Mouse (Mus musculus): Measurements from ENCODE around the gene Arhgap6. TPM values are rescaled to one million over a fixed set of nuclear protein-coding genes. Genes with fewer than 3 reads are reported as not detected.

Gene Arhgap6
- total RNA-seq, 1 experiment = 1.8 TPM

DNA sequence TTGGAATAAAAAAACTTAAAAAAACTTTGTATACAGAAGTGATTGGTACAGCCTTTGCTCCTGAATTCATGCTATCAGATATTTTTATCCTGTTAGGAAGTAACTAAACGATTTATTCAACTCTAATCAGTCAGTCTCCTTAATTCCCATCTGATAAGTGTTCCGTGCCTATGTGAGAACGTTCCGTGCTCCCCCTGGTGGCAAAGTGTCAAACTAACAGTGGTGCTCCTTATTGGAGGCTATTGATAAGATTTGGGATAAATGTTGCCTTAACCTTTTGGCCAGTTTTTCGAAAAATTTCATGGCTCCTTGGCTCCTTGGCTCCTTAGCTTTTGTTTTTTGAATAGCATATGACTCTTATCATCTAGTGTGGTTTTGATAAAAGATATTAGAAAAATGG is 291.0 kb downstream of the Arhgap6 start:
- in situ Hi-C loops (cut with MboI; ENCODE audit: low sequenced_read_pairs in 2 of 2, unreplicated experiment in 2 of 2) = no loop called here
- no peak overlapping the region for H3K9ac ChIP-seq (ENCODE audit: insufficient read depth, low read depth, low read length, poor library complexity, severe bottlenecking)

DNA sequence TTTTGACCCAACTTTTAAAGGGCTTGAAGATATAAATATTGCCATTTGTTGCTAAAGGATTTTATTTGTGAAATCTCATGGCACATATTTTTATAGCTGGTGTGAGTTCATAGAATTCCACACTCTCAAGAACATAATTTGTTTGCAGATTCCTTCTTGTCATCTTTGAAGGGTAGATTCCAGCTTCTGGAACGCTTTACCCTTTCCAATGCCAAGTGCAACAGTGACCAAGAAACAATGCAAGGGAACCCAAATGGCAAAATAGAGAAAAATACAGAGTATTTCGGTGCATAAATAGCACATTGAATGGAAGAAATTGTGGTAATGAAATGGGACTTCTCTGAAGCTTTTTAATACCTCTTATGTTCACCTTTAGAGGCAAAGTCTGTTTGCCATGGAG is 294.3 kb downstream of the Arhgap6 start:
- Histone ChIP-seq H3K9ac (ENCODE audit: insufficient read depth, low read depth, low read length, poor library complexity, severe bottlenecking) (no peak overlapping the region), H3K4me3 (ENCODE audit: insufficient read depth in 1 of 2, low read depth in 1 of 2, low read length in 2 of 2, poor library complexity in 1 of 2, severe bottlenecking in 1 of 2) (no peak overlapping the region), H3K36me3 (ENCODE audit: control insufficient read depth, insufficient read depth, low read length, poor library complexity, severe bottlenecking) (no peaks in the 10 kb centered on the region), H3K27ac (ENCODE audit: insufficient read depth, low read depth, low read length, poor library complexity, severe bottlenecking) (no peak overlapping the region), H3K9me3 (ENCODE audit: control insufficient read depth, insufficient read depth, low read depth, low read length) (no peaks in the 10 kb centered on the region), H3K4me1 (ENCODE audit: control insufficient read depth in 2 of 2, insufficient read depth in 2 of 2, low read length in 2 of 2, poor library complexity in 1 of 2) (no peaks in the 10 kb centered on the region)
- no peak for DNase-seq (ENCODE audit: low read depth, low spot score)
- TF ChIP-seq CHD2 (IDR thresholded peaks at IDR 0.05; ENCODE audit: low read depth, low read length) (no peak), HCFC1 (IDR thresholded peaks at IDR 0.05; ENCODE audit: borderline replicate concordance, insufficient read depth, low read length) (no peak), MAFK (IDR thresholded peaks at IDR 0.05; ENCODE audit: insufficient read depth, low read depth, low read length) (no peak), ZNF384 (IDR thresholded peaks at IDR 0.05; ENCODE audit: low read depth, low read length) (no peak)
- in situ Hi-C loops (cut with MboI; ENCODE audit: low sequenced_read_pairs in 2 of 2, unreplicated experiment in 2 of 2) = no loop called here

More for the DNA sequence above, 291.0 kb downstream of the Arhgap6 start:
- TF ChIP-seq ZC3H11A (IDR thresholded peaks at IDR 0.05; ENCODE audit: borderline replicate concordance, low read depth, low read length) = peak; percentile 31; the same call in 1 of the 2 replicates
- no peak for TF ChIP-seq ZNF384 (IDR thresholded peaks at IDR 0.05; ENCODE audit: low read depth, low read length)
- no peak for TF ChIP-seq CHD2 (IDR thresholded peaks at IDR 0.05; ENCODE audit: low read depth, low read length)
- no peak for TF ChIP-seq MAFK (IDR thresholded peaks at IDR 0.05; ENCODE audit: insufficient read depth, low read depth, low read length)
- peak; percentile 27 for DNase-seq (ENCODE audit: low read depth, low spot score)
- Histone ChIP-seq H3K27ac (ENCODE audit: insufficient read depth, low read depth, low read length, poor library complexity, severe bottlenecking) (no peak overlapping the region), H3K9me3 (ENCODE audit: control insufficient read depth, insufficient read depth, low read depth, low read length) (no peaks in the 10 kb centered on the region), H3K36me3 (ENCODE audit: control insufficient read depth, insufficient read depth, low read length, poor library complexity, severe bottlenecking) (no peaks in the 10 kb centered on the region), H3K4me1 (ENCODE audit: control insufficient read depth in 2 of 2, insufficient read depth in 2 of 2, low read length in 2 of 2, poor library complexity in 1 of 2) (no peaks in the 10 kb centered on the region), H3K4me3 (ENCODE audit: insufficient read depth in 1 of 2, low read depth in 1 of 2, low read length in 2 of 2, poor library complexity in 1 of 2, severe bottlenecking in 1 of 2) (no peak overlapping the region)

DNA sequence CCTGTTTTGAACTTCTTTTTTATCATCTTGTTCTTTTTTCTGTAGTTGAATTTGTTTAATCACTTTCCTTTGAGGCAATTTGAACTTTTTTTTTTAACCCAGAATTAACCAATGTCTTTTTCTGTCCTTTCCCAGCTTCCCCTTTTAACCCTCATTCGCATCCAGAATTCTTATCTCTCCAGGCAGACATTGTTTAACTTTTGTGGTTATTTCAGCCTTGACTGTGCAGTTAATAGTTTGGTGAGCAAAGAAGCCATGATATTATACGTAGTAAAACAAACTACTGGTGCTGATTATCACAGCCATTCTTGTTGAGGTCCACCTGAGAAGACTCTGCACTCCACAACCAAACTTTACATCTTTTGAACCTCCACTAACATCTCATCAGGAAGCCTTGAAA is 299.7 kb downstream of the Arhgap6 start:
- H3K4me1 ChIP-seq (ENCODE audit: control insufficient read depth in 2 of 2, insufficient read depth in 2 of 2, low read length in 2 of 2, poor library complexity in 1 of 2) = no peaks in the 10 kb centered on the region
- no peak overlapping the region for H3K9ac ChIP-seq (ENCODE audit: insufficient read depth, low read depth, low read length, poor library complexity, severe bottlenecking)
- H3K27ac ChIP-seq (ENCODE audit: insufficient read depth, low read depth, low read length, poor library complexity, severe bottlenecking) = no peak overlapping the region
- TF ChIP-seq HCFC1 (IDR thresholded peaks at IDR 0.05; ENCODE audit: borderline replicate concordance, insufficient read depth, low read length) (no peak), ZC3H11A (IDR thresholded peaks at IDR 0.05; ENCODE audit: borderline replicate concordance, low read depth, low read length) (no peak), CHD2 (IDR thresholded peaks at IDR 0.05; ENCODE audit: low read depth, low read length) (no peak), MAFK (IDR thresholded peaks at IDR 0.05; ENCODE audit: insufficient read depth, low read depth, low read length) (no peak), ZNF384 (IDR thresholded peaks at IDR 0.05; ENCODE audit: low read depth, low read length) (no peak)
- H3K36me3 ChIP-seq (ENCODE audit: control insufficient read depth, insufficient read depth, low read length, poor library complexity, severe bottlenecking) = no peaks in the 10 kb centered on the region
- in situ Hi-C loops (cut with MboI; ENCODE audit: low sequenced_read_pairs in 2 of 2, unreplicated experiment in 2 of 2) = no loop called here
- DNase-seq (ENCODE audit: low read depth, low spot score) = no peak
- no peaks in the 10 kb centered on the region for H3K9me3 ChIP-seq (ENCODE audit: control insufficient read depth, insufficient read depth, low read depth, low read length)
- no peak overlapping the region for H3K4me3 ChIP-seq (ENCODE audit: insufficient read depth in 1 of 2, low read depth in 1 of 2, low read length in 2 of 2, poor library complexity in 1 of 2, severe bottlenecking in 1 of 2)

DNA sequence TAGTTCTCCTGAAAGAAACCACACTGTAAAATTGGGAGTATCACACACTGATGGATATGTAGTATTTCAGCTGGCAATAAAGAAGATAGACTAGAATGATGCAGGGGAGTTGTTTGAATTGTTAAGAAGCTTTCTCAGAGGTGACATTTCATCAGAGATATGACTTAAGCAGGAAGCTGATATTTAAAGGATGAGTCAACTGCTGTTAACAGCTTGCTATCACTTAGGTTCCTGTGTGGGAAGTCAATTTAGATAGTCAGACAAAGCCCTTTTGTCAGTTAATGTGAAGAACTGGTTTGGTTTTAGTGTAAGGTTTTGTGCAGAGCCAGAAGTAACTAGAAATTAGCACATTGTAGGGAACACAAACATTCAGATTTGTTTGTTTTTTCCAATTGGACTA is 300.7 kb downstream of the Arhgap6 start:
- in situ Hi-C loops (cut with MboI; ENCODE audit: low sequenced_read_pairs in 2 of 2, unreplicated experiment in 2 of 2) = no loop called here
- Histone ChIP-seq H3K4me3 (ENCODE audit: insufficient read depth in 1 of 2, low read depth in 1 of 2, low read length in 2 of 2, poor library complexity in 1 of 2, severe bottlenecking in 1 of 2) (no peak overlapping the region), H3K9me3 (ENCODE audit: control insufficient read depth, insufficient read depth, low read depth, low read length) (no peaks in the 10 kb centered on the region), H3K4me1 (ENCODE audit: control insufficient read depth in 2 of 2, insufficient read depth in 2 of 2, low read length in 2 of 2, poor library complexity in 1 of 2) (no peaks in the 10 kb centered on the region), H3K36me3 (ENCODE audit: control insufficient read depth, insufficient read depth, low read length, poor library complexity, severe bottlenecking) (no peaks in the 10 kb centered on the region), H3K27ac (ENCODE audit: insufficient read depth, low read depth, low read length, poor library complexity, severe bottlenecking) (no peak overlapping the region), H3K9ac (ENCODE audit: insufficient read depth, low read depth, low read length, poor library complexity, severe bottlenecking) (no peak overlapping the region)
- no peak for DNase-seq (ENCODE audit: low read depth, low spot score)
- TF ChIP-seq ZC3H11A (IDR thresholded peaks at IDR 0.05; ENCODE audit: borderline replicate concordance, low read depth, low read length) (no peak), HCFC1 (IDR thresholded peaks at IDR 0.05; ENCODE audit: borderline replicate concordance, insufficient read depth, low read length) (no peak), MAFK (IDR thresholded peaks at IDR 0.05; ENCODE audit: insufficient read depth, low read depth, low read length) (no peak), CHD2 (IDR thresholded peaks at IDR 0.05; ENCODE audit: low read depth, low read length) (no peak), ZNF384 (IDR thresholded peaks at IDR 0.05; ENCODE audit: low read depth, low read length) (no peak)

DNA sequence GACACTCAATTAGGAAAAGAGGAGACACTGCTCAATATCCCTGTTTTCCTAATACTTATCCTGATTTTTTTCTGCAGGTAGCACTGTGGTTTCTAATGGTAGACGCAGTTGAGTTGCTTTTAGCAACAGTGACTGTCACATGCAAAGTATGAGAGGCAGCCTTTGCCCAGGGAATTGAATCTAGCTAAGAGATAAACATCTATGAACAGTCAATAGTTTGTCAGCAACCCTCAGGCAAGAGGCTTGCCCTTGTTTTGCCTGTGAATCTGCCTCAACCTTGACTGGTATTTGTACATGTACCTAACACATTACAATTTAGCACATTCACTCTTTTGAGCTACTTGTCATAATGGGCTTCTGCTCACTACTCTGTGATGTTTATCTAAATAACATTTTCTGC is 307.8 kb downstream of the Arhgap6 start:
- no peak overlapping the region for H3K27ac ChIP-seq (ENCODE audit: insufficient read depth, low read depth, low read length, poor library complexity, severe bottlenecking)
- no peaks in the 10 kb centered on the region for H3K36me3 ChIP-seq (ENCODE audit: control insufficient read depth, insufficient read depth, low read length, poor library complexity, severe bottlenecking)
- H3K4me3 ChIP-seq (ENCODE audit: insufficient read depth in 1 of 2, low read depth in 1 of 2, low read length in 2 of 2, poor library complexity in 1 of 2, severe bottlenecking in 1 of 2) = no peak overlapping the region
- no peaks in the 10 kb centered on the region for H3K9me3 ChIP-seq (ENCODE audit: control insufficient read depth, insufficient read depth, low read depth, low read length)
- no peak overlapping the region for H3K9ac ChIP-seq (ENCODE audit: insufficient read depth, low read depth, low read length, poor library complexity, severe bottlenecking)
- no peak for TF ChIP-seq HCFC1 (IDR thresholded peaks at IDR 0.05; ENCODE audit: borderline replicate concordance, insufficient read depth, low read length)
- TF ChIP-seq ZNF384 (IDR thresholded peaks at IDR 0.05; ENCODE audit: low read depth, low read length) = no peak
- no peak for TF ChIP-seq CHD2 (IDR thresholded peaks at IDR 0.05; ENCODE audit: low read depth, low read length)
- no peak for TF ChIP-seq ZC3H11A (IDR thresholded peaks at IDR 0.05; ENCODE audit: borderline replicate concordance, low read depth, low read length)
- no peak for TF ChIP-seq MAFK (IDR thresholded peaks at IDR 0.05; ENCODE audit: insufficient read depth, low read depth, low read length)
- no peaks in the 10 kb centered on the region for H3K4me1 ChIP-seq (ENCODE audit: control insufficient read depth in 2 of 2, insufficient read depth in 2 of 2, low read length in 2 of 2, poor library complexity in 1 of 2)
- no peak for DNase-seq (ENCODE audit: low read depth, low spot score)
- in situ Hi-C loops (cut with MboI; ENCODE audit: low sequenced_read_pairs in 2 of 2, unreplicated experiment in 2 of 2) = no loop called here
